Mouse (Mus musculus): ENCODE measurements around the gene Ptms.
"Not testable (repeated sequence)": the region's sequence is repeated elsewhere in the genome, so short reads cannot be mapped to it uniquely, and the experiment has no call there.

Ptms gene

DNA sequence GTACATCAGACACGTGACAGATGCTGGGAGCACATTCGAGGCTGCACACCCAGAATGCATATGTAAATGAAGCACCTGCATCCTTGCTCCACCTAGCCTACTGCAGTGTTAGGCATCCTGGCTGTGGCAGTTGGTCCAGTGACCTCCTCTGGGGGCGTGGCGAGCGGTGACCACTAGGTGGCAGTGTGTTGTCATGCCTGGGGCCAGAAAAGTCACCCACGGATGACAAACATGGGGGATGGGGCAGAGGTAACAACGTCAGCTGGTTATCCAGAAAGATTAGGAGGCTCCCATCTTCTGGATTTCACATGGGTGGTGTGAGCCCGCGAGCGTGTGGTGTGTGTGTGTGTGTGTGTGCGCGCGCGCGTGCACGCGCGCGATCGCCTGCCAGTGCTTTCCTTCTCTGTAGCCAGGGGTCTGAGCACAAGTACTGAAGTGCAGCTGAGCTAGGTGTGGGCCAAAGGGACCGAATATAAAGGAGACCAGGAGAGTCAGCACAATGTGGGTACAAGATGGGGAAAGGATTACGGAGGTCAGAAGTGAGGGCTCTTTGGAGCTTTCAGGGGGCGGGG is 16.2 kb downstream of the Ptms start:
- DNase-seq: peak; percentile 99

DNA sequence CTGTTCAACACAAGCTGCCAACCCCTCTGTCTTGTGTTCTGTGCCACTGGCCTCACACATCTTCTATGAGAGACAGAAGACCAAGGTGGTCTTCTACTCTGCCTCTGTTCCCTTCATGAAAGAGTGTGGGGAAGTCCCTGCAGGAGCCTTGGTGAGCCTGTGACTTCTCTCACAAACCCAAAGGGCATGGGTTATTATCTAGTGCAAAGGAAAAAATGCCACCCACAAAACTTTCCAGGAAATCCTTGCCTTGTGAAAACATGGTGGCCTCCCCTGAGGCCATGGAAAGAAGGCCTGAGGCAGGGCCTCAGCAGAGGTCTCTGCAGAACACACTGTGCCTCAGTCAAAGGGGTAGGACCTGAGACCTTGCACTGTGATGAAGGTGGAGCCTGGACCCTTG is 18.1 kb downstream of the Ptms start:
- no peak for DNase-seq

DNA sequence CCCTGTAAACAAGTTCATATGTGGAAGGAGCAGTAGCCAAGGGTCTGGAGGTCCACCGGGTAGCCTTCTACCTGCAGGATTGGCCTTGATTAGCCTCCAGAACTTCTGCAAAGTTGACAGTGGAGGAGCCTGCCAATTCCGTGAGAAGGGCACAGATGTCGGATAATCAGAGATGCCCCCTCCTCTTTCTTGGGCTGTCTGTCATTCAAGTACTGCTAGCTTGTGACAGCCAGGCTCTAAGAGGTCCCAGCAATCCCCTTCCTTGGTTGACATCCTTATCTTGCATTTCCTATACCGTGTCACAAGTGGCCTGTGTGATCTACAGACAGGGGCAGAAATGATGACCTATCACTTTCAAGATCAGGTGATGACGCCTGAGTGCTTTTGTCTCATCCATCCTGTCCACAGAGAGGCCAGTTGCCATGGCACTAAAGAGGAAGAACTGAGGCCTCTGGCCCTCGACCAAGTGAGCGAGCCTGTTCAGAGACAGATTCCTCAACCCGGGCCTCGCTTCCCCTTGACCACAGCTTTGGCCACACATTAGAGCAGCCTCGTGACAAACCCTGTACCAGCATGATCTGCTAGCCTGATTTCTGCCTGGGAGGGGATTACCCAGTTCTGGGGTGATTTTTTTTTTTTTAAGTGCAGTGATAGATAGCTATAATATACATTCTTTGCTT is 19.0 kb downstream of the Ptms start:
- DNase-seq: peak; percentile 98

DNA sequence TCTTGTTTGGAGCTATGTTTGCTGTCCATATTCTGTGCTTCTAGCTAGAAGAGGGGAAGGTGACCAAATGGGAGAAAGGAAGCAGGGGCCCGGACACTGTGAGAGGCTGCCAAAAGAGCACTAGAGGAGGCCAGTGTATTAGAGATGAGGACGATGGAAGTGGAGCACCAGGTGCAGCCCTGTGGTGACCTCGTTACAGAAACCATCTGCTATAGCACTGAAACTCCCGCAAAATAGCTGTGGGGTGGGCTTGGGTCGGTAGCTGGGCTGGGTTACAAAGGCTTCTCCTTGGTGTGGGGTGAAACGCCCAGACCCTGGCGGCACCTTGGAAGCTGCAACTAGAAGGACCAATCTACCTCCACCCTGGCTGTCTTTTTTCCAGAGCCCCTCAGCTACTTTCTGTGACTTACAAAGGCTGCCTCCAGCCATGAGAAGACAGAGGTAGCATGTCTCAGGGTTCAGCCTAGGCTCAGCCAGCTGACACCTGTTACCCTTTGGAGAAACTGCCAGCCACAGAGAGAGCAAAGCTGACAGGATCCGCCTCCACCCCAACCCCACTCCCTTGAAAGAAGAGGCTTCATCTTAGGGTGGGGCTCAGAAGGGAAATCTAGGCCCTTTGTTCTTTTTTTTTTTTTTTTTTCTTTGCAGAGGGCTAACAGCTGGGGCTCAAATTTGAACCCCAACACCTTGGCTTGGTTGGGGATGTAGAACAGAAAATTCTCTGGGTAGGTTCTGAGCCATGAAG is 19.7 kb downstream of the Ptms start:
- DNase-seq: no peak

DNA sequence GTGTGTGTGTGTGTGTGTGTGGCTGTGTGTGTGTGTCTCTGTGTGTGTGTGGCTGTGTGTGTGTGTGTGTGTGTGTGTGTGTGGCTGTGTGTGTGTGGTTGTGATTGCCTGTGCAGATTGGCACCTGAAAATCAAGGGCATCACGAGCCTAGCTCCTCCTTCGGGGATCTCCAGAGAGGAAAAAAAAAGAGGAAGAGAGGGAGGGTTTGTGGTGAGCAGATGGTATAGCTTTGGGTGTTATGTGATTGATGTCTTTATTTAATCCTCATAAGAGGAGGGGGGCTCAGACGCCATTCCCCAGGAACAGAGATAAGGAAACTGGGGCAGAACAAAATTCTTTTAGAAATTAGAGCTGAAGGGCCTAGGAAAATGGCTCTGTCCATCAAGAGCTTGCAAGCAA is 21.5 kb downstream of the Ptms start:
- no peak for DNase-seq

DNA sequence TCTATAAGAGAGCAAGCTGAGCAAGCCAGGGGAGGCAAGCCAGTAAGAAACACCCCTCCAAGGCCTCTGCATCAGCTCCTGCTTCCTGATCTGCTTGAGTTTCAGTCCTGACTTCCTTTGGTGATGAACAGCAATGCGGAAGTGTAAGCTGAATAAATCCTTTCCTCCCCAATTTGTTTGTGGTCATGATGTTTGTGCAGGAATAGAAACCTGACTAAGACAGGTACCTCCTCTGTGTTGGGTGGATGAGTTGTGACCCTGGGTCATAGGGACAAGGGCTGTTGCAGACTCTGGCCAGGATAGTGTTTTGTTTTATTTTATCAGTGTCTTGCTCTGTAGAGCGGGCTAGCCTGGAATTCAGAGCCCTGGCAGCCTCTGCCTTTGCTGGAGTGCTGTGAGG is 25.8 kb downstream of the Ptms start:
- not testable (repeated sequence) for DNase-seq

DNA sequence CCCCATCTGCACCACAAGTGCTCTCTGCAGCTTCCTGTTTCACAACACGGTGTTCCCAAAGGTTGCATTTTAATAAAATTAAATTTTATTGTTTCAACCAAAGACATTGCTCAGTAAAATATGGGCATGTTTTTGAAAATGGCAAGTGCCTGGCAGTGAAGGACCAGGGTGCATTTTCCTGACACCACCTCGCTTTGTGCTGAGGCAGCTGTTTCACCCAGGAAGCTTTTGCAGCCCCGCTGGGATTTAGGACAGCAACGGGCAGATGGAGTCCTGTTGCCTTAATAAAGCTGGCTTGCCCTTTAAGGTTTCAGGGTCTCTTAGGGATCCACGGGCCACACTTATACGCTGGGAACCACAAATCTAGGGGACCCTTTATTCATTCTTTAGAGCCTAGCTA is 28.9 kb downstream of the Ptms start:
- no peak for DNase-seq

DNA sequence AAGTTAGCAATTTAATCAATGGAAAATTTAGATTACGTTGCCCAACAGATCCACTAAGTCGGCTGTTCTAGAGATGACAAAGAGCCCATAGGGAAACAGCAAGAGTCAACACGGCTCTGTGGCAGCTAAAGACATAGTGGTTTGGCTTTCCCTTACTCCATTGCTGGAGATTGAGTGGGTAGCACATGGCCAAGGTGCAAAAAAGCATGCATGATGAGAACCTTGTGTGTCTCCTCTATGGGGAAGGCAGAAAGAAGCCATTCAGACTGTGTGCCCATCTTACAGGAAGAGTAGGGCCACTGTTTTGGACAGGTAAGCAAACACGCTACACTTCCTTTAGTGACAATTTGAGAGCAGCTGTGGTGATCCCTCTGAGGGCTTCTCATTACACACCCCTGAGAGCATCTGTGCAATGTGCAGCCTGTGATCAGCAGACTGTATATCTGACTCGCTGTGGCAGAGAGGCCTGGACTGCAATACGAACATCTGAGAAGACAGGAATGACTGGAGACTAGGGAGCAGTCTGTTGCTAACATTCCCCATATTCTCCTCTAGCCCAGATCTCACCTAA is 31.3 kb downstream of the Ptms start:
- DNase-seq: no peak

DNA sequence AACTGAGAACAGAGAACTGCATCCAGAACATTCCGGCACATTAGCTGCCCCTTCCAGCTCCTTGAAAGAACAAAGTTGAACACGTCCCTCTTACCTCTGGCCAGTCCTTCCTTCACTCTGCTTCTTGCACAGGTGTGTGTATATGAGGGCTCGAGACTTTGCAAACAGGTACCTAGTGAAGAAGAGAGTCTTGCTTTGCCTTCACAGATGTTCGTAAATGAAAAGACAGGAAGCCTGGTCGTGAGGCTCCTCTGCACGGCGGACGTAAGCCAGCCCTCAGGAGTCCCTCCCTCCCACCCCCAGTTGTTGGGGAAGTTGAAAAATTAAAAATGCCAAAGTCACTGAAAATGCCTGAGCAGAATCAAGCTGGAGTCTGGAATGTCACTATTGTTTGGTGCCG is 31.9 kb downstream of the Ptms start, which contains the start of gene Cd4:
Cd4 (minus strand) TSS at position 236 of the 400 bp plus-strand sequence.
- DNase-seq: no peak

DNA sequence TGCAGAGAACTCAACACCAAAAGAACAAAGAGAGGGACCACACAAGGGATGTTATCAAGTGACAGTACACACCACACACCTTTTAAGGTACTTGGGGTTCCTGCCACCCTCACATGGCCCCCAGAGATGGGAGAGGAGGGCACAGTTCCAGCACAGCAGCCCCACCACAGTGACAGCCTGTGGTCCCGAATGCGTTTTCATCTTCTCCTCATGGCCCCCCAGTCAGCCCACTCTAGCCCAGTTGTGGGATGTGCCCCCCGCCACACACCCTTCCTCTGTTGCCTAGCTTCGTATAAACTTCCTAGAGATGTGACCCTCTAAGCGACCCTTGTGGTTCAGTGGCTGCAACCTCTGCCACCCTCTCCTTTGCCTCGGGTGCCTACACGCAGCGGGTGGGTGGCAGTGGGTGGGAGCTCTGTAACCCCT is 33.9 kb downstream of the Ptms start:
- DNase-seq: no peak

DNA sequence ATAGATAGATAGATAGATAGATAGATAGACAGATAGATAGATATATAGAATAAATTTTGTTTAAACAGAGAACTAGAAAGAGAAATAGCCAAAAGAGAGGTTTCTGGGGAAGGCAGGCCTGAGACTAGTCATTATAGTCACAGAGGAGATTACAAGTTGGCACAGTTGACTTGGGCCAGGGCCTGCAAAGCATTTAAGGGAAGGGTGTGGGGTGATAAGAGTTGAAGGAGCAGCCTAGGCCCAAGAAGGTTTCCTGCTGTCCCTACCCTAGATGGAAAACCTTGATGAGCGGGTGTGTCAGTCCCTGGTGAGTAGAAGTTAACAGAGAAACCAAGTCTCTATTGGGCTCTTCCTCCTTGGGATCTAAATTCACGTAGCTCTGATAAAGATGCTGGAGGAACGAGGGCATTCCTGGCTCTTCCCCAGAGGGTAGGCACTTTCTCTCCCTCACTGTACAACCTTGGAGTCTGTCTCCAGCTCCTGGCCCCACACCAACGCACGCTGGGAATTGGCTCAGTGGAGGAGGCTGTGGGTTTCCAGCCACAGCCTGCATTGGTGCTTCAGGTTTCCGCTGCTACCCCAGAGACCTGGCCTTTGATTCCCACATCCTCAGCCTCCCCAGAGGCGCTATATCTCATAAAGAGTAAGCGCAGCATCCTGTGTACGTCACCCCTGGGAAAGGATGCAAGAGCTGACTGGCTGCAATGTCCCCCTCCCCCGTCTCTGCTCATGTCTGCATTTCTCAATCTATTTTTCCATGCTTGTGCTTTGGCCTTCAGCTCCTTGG is 35.0 kb downstream of the Ptms start:
- peak; percentile 97 for DNase-seq

DNA sequence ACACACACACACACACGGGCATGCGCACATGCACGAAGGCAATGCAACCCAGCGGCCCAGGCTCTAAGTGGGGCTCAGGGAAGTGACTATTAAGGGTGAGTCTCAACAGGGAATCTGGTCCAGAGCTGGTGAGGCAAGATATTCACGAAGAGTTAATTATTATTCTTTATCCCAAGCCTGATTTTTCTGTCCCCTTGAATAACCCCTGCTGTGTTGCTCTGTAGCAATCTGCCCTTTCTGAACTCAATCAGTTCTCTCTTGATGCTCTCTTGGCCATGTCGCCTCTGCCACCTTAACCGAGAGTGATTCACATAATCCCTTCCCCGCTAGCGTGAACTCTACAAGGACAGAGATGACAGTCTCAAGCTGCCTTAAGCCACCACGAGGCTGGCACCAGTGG is 36.6 kb downstream of the Ptms start:
- DNase-seq: no peak

DNA sequence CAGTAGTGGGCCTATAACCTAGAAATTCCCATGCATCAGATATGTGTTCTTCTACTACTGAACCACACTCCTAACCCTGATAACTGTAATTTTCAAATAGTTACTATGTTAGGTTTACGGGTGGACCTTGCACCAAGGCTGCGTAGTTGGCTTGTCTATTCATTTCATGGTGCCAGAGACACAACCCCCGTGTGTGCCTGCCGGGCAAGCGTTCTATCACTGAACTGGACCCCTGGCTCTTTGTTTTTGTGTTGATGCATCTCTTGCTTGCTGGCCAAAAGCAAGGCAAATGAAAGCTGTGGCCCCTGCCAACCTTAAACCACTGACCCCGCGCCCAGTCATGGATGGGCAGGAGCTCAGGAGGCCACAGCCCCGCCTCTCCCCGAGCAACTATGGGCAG is 38.1 kb downstream of the Ptms start:
- DNase-seq: no peak

DNA sequence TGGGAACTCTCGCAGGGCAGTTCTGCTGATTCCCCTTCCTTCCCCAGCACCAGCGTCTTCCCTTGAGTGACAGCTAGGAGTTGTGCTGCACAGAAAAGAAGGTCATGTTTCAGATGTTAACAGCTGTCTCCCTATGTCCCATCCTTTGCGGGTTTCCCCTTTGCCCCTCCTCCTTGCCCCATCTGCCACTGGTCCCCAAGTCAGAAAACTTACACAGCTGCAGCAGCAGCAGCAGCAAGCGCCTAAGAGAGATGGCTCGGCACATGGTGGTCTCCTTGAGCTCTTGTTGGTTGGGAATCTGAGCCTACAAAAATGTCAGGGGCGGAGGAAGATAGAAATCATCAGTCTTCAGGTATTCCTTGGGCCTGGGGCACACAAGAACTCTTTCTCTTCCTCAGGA is 40.5 kb downstream of the Ptms start:
- DNase-seq: no peak

DNA sequence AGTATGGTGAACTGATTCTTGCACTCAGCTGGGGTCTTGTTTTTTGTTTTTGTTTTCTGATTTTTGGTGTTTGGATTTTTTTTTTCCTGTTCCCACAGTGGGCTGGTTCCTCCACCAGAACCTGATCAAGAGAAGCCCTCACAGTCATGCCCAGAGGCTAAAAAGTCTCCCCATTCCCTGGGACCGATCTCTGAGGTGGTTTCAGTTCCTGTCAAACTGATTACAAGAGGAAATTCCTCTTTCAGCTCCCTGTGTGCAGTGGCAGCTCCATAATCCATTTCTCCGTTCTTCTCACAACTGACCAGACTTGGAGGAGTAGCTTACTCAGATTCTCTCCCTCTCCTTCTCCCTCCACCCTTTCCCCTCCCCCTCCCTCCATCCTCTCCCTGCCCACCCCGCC is 45.6 kb downstream of the Ptms start:
- DNase-seq: no peak

DNA sequence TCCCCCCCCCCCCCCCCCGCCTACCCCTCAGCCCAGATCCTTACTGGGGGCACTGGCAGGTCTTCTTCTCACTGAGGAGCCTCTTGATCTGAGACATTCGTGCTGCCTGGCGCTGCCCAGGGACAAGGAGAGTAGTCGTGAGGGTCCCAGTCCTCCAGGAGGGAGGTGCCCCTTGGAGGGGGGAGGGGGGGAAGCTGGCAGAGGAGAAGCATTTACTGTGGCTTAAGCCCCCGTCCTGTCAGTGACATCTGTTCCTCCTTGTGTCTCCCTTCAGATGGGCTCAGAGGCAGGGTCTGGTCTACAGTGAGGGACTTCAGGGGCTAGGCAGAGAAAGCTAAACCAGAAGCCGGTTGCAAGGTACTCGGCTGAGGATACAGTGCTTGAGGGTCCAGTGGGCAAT is 53.3 kb downstream of the Ptms start:
- DNase-seq: no peak

DNA sequence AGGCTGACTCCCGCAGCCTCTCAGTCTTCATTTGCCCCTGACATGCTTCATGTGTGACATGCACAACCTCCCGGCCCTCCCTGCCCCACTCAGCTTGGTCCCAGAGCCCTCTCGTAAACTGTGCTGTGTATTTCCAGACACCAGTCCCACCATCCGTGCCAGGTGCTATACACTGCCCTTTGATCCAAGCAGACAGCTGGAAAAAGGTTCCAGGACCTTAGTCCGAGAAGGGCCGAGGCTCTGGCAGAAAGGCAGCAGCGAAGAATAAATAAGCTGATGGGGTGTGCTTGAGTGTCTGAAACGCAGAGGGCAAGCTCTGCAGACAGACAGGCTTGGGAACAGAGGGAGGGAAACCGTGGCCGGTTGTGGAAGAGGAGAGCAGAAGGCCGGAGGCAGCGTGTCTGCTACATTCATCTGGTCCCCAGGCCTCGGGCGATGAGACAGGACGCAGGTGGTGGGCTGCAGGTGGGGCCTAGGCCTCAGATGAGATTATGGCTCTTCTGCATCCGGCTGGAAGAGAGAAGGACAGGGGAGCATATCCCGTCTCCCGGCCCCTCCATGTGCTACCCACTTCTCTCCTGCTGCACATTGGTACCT is 54.0 kb downstream of the Ptms start:
- DNase-seq: no peak

Measured in heart, adult 11 months (tissue).